Mouse (Mus musculus) CH12.LX (cell line): ENCODE results near the gene Kcnk15. TPM values are rescaled to one million over a fixed set of nuclear protein-coding genes. Genes with fewer than 3 reads are reported as not detected.

Source experiments
- DNase-seq: peaks from one replicate; pipeline ENCODE4 v3.0.0-alpha.2; 2013; ENCODE audit errors: extremely low read depth
- H3K27ac ChIP-seq: 2 replicates; pipeline ENCODE4 v1.5.1; 2012; ENCODE audit warnings: low read depth, mild to moderate bottlenecking, control low read depth, moderate library complexity; ENCODE audit not compliant: insufficient read depth
- H3K27me3 ChIP-seq: replicated peaks from 2 replicates; pipeline ENCODE3; 2012; ENCODE audit warnings: inconsistent platforms
- H3K36me3 ChIP-seq, 2 experiments: replicated peaks in 1 of 2; 2 replicates each; pipeline versions ENCODE3 to v1.6.1; 2012; ENCODE audit warnings: inconsistent platforms in 1 of 2, low read length in 1 of 2, mild to moderate bottlenecking in 1 of 2, mixed read lengths in 1 of 2, moderate library complexity in 1 of 2; ENCODE audit not compliant: control insufficient read depth in 1 of 2, insufficient read depth in 1 of 2
- H3K4me1 ChIP-seq, 2 experiments: 2 replicates each; pipeline ENCODE4 v1.6.1; 2012; ENCODE audit warnings: inconsistent platforms in 1 of 2, moderate library complexity in 1 of 2; ENCODE audit not compliant: insufficient read depth in 2 of 2, control insufficient read depth in 1 of 2
- H3K4me2 ChIP-seq: 2 replicates; pipeline ENCODE4 v1.6.1; 2012; ENCODE audit warnings: low read depth, mild to moderate bottlenecking, control low read depth; ENCODE audit not compliant: poor library complexity, insufficient read depth, severe bottlenecking
- H3K4me3 ChIP-seq, 3 experiments: fragments of 150-350 bp in 1 of 3; sonication (generic) in 1 of 3; replicated peaks in 1 of 3; 2 replicates each; pipeline versions ENCODE3 to v1.5.1; 2011 to 2012; ENCODE audit warnings: low read depth in 2 of 3, low read length in 2 of 3, mild to moderate bottlenecking in 2 of 3, moderate library complexity in 2 of 3, control low read depth in 1 of 3, improper control_type of control experiment in 1 of 3, inconsistent platforms in 1 of 3, mixed read lengths in 1 of 3; ENCODE audit not compliant: poor library complexity in 1 of 3
- H3K79me2 ChIP-seq: replicated peaks from 2 replicates; pipeline ENCODE4 v1.6.1; 2012; ENCODE audit warnings: mild to moderate bottlenecking, moderate library complexity; ENCODE audit not compliant: control insufficient read depth, poor library complexity, insufficient read depth, severe bottlenecking; ENCODE audit errors: extremely low read depth
- H3K9ac ChIP-seq: 2 replicates; pipeline ENCODE4 v1.6.1; 2012; ENCODE audit warnings: low read depth, mild to moderate bottlenecking, control low read depth, moderate library complexity; ENCODE audit not compliant: insufficient read depth
- H3K9me3 ChIP-seq: replicated peaks from 2 replicates; pipeline ENCODE3; 2012; ENCODE audit warnings: low read length, inconsistent platforms, mixed read lengths
- CHD1 ChIP-seq: IDR thresholded peaks from 2 replicates; pipeline ENCODE4 v1.6.1; 2012; ENCODE audit warnings: low read depth, low read length, improper control_type of control experiment, inconsistent platforms
- CTCF ChIP-seq, 2 experiments: IDR thresholded peaks in 1 of 2; conservative IDR thresholded peaks in 1 of 2; 2 replicates each; pipeline ENCODE4 v1.5.1; 2011 to 2012; ENCODE audit warnings: low read depth in 2 of 2, low read length in 2 of 2, improper control_type of control experiment in 1 of 2, inconsistent platforms in 1 of 2, mild to moderate bottlenecking in 1 of 2, moderate library complexity in 1 of 2
- E2F4 ChIP-seq: IDR thresholded peaks from 2 replicates; pipeline ENCODE4 v1.6.1; 2011; ENCODE audit warnings: low read depth, low read length, improper control_type of control experiment; ENCODE audit not compliant: insufficient replicate concordance
- EP300 ChIP-seq: IDR thresholded peaks from 2 replicates; pipeline ENCODE4 v1.6.1; 2011; ENCODE audit warnings: low read length, improper control_type of control experiment
- ETS1 ChIP-seq: conservative IDR thresholded peaks from 2 replicates; pipeline ENCODE4 v1.6.1; 2012; ENCODE audit warnings: low read depth, mild to moderate bottlenecking, inconsistent platforms, low read length, improper control_type of control experiment, moderate library complexity
- GABPA ChIP-seq: IDR thresholded peaks from 2 replicates; pipeline ENCODE4 v1.6.1; 2012; ENCODE audit warnings: low read depth, low read length, improper control_type of control experiment, inconsistent platforms; ENCODE audit not compliant: insufficient replicate concordance
- JUN ChIP-seq: IDR thresholded peaks from 2 replicates; pipeline ENCODE4 v1.6.1; 2011; ENCODE audit warnings: low read depth, mild to moderate bottlenecking, low read length, improper control_type of control experiment, moderate library complexity; ENCODE audit not compliant: insufficient read depth
- JUND ChIP-seq: conservative IDR thresholded peaks from 2 replicates; pipeline ENCODE4 v1.6.1; 2011; ENCODE audit warnings: low read depth, low read length, improper control_type of control experiment
- KAT2A ChIP-seq: IDR thresholded peaks from 2 replicates; pipeline ENCODE4 v1.6.1; 2012; ENCODE audit warnings: low read length, improper control_type of control experiment, inconsistent platforms; ENCODE audit not compliant: insufficient replicate concordance
- MAX ChIP-seq: IDR thresholded peaks from 2 replicates; pipeline ENCODE4 v1.6.1; 2011; ENCODE audit warnings: low read length, improper control_type of control experiment
- MAZ ChIP-seq: IDR thresholded peaks from 2 replicates; pipeline ENCODE4 v1.6.1; 2012; ENCODE audit warnings: low read depth, mild to moderate bottlenecking, inconsistent platforms, low read length, improper control_type of control experiment, moderate library complexity
- MEF2A ChIP-seq: IDR thresholded peaks from 2 replicates; pipeline ENCODE4 v1.6.1; 2014; ENCODE audit warnings: low read depth, mild to moderate bottlenecking, inconsistent platforms, low read length, improper control_type of control experiment, borderline replicate concordance
- MXI1 ChIP-seq: IDR thresholded peaks from 2 replicates; pipeline ENCODE4 v1.6.1; 2011; ENCODE audit warnings: mild to moderate bottlenecking, low read depth, low read length, improper control_type of control experiment
- MYC ChIP-seq: IDR thresholded peaks from 2 replicates; pipeline ENCODE4 v1.6.1; 2011; ENCODE audit warnings: low read depth, mild to moderate bottlenecking, improper control_type of control experiment, low read length
- NELFE ChIP-seq: IDR thresholded peaks from 2 replicates; pipeline ENCODE4 v1.6.1; 2011; ENCODE audit warnings: low read depth, low read length, improper control_type of control experiment
- NRF1 ChIP-seq: IDR thresholded peaks from 2 replicates; pipeline ENCODE4 v1.6.1; 2014; ENCODE audit warnings: low read depth, mild to moderate bottlenecking, inconsistent platforms, low read length, improper control_type of control experiment, moderate library complexity
- POLR2A ChIP-seq: IDR thresholded peaks from 2 replicates; pipeline ENCODE4 v1.6.1; 2011; ENCODE audit warnings: low read depth, mild to moderate bottlenecking, improper control_type of control experiment, low read length
- RAD21 ChIP-seq: IDR thresholded peaks from 2 replicates; pipeline ENCODE4 v1.6.1; 2011; ENCODE audit warnings: low read depth, mild to moderate bottlenecking, low read length, improper control_type of control experiment, moderate library complexity
- RCOR1 ChIP-seq: conservative IDR thresholded peaks from 2 replicates; pipeline ENCODE4 v1.6.1; 2012; ENCODE audit warnings: low read depth, mild to moderate bottlenecking, inconsistent platforms, low read length, improper control_type of control experiment
- SIN3A ChIP-seq: IDR thresholded peaks from 2 replicates; pipeline ENCODE4 v1.6.1; 2012; ENCODE audit warnings: low read length, improper control_type of control experiment, inconsistent platforms
- SMC3 ChIP-seq: IDR thresholded peaks from 2 replicates; pipeline ENCODE4 v1.6.1; 2011; ENCODE audit warnings: low read depth, low read length, improper control_type of control experiment
- TBP ChIP-seq: conservative IDR thresholded peaks from 2 replicates; pipeline ENCODE4 v1.6.1; 2011; ENCODE audit warnings: low read depth, low read length, improper control_type of control experiment
- UBTF ChIP-seq: IDR thresholded peaks from 2 replicates; pipeline ENCODE4 v1.6.1; 2012; ENCODE audit warnings: low read depth, mild to moderate bottlenecking, inconsistent platforms, low read length, improper control_type of control experiment, moderate library complexity
- USF2 ChIP-seq: conservative IDR thresholded peaks from 2 replicates; pipeline ENCODE4 v1.6.1; 2011; ENCODE audit warnings: low read depth, low read length, improper control_type of control experiment
- ZMIZ1 ChIP-seq: IDR thresholded peaks from 2 replicates; pipeline ENCODE4 v1.6.1; 2012; ENCODE audit warnings: low read depth, mild to moderate bottlenecking, inconsistent platforms, low read length, improper control_type of control experiment
- dilution Hi-C: fragments of 300-500 bp; cut with MboI; formaldehyde crosslinking; loops from 2 replicates; pipeline ENCODE4 v1.14.3; 2020; ENCODE audit warnings: low sequenced_read_pairs; ENCODE audit not compliant: extremely low pct_unique_long_range_greater_than_20kb, extremely low pct_ligation_motif_present
- in situ Hi-C: fragments of 300-500 bp; cut with MboI; formaldehyde crosslinking; loops from 3 replicates; pipeline ENCODE4 v1.14.3; 2019; ENCODE audit warnings: low sequenced_read_pairs, low pct_ligation_motif_present, low pct_unique_long_range_greater_than_20kb, mixed read lengths
- polyA plus RNA-seq: library from polyadenylated mRNA; unstranded; fragments of >175 nt; gene quantifications from 2 replicates; pipeline ENCODE4 v1.2.1, GENCODE M21; 2012; ENCODE audit warnings: low read depth; ENCODE audit not compliant: insufficient read length
- total RNA-seq, 2 experiments: library from RNA; depleted of rRNA; stranded (reverse); fragments of 300-350 nt in 1 of 2; fragments of >200 nt in 1 of 2; gene quantifications; 2 replicates each; pipeline ENCODE4 v1.2.3; 2012 to 2014

Kcnk15 gene
- total and polyA plus RNA-seq, 3 experiments, result not detected

DNA sequence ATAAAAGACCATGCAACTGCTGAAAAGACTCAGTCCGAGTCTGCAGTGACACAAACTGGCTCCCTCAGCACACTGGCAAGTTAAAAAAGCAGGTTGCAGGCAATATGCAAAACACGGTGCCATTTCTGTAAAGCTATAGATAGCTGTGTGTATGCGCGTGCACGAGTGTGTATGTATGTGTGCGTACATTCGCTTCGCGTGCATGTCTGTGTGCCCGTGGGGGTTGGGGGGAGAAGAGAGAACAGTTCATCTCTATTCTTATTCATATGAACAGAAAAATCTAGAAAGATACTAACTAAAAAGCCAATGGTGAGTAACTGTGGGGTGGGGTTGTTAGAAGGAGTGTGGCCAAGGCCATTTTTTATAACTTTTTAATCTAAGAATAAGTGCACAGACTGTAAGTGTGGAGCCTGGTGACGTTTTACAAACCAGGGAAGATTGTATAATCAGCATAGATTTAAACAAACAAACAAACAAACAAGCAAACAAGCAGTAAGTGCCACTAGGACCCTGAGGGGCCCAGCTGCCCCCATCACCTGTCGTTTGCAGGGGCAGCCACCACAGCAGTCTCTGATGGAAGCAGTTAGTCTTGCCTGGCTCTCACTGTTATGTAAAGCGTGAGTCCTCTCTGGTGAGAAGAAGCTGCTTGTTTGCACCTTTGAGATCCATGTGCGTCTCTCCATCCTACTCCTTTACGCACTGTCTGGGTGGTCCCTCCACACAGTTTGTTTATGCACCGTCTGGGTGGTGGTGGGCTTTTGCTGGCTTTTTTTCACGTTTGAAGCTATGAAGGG lies 29.6 kb downstream of the Kcnk15 start:
- no peak overlapping the region for H3K9ac ChIP-seq
- H3K27me3 ChIP-seq, result peaks cover 90% of the 10 kb centered on the region
- H3K4me2 ChIP-seq, result no peak overlapping the region
- no peak overlapping the region for H3K4me3 ChIP-seq
- no peak for DNase-seq
- TF ChIP-seq MYC (no peak), USF2 (no peak), POLR2A (no peak), ZMIZ1 (no peak), RCOR1 (no peak), NELFE (no peak), SIN3A (no peak), EP300 (no peak), KAT2A (no peak), SMC3 (no peak), CHD1 (no peak), UBTF (no peak)
- TF ChIP-seq, all 38 proteins: peak for 0
- Histone ChIP-seq H3K27ac (no peak overlapping the region), H3K79me2 (no peaks in the 10 kb centered on the region), H3K4me1 (no peaks in the 10 kb centered on the region), H3K9me3 (no peaks in the 10 kb centered on the region), H3K36me3 (no peaks in the 10 kb centered on the region)
- dilution Hi-C loops, result no loop called here
- in situ Hi-C loops, result no loop called here

DNA sequence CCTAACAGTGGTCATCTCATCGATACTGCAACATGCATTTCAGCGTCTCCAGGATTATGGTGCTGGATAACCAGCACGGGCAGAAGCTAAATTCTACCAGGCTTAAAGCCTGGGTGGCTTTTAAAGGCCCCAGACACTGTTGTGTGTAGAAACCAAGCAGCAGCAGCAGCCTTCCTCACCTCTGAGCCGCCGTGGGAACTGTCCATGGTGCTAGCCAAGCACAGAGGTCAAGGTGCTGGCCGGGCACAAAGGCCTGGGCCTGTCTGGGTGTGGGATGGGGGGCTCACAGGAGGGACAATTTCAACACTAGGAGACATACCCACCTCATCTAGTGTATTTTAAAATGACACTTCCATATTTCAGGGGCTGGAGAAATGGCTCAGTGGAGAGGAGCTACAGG lies 36.0 kb downstream of the Kcnk15 start:
- Histone ChIP-seq H3K9me3 (no peaks in the 10 kb centered on the region), H3K9ac (no peak overlapping the region), H3K4me1 (no peaks in the 10 kb centered on the region), H3K79me2 (no peaks in the 10 kb centered on the region), H3K27ac (no peak overlapping the region), H3K27me3 (peaks cover 80% of the 10 kb centered on the region), H3K4me2 (no peak overlapping the region), H3K36me3 (no peaks in the 10 kb centered on the region), H3K4me3 (no peak overlapping the region)
- in situ Hi-C loops, result no loop called here
- no peak for TF ChIP-seq MAX
- TF ChIP-seq MEF2A, result no peak
- TF ChIP-seq NRF1, result no peak
- no peak for TF ChIP-seq ETS1
- TF ChIP-seq RAD21, result no peak
- TF ChIP-seq ZMIZ1, result no peak
- TF ChIP-seq JUND, result no peak
- no peak for TF ChIP-seq RCOR1
- no peak for TF ChIP-seq JUN
- no peak for TF ChIP-seq CTCF (conservative IDR thresholded peaks at IDR 0.05 in 1 of 2, IDR thresholded peaks at IDR 0.05 in 1 of 2; ENCODE audit: low read depth in 2 of 2, low read length in 2 of 2)
- no peak for TF ChIP-seq MXI1
- no peak for TF ChIP-seq CHD1
- no peak for TF ChIP-seq E2F4
- TF ChIP-seq TBP, result no peak
- no peak for TF ChIP-seq SIN3A
- no peak for TF ChIP-seq MAZ
- no peak for TF ChIP-seq GABPA
- no peak for DNase-seq
- dilution Hi-C loops, result no loop called here
